Mouse (Mus musculus) C2C12 (cell line): ENCODE results near the gene Eogt. TPM values are rescaled to one million over a fixed set of nuclear protein-coding genes. Genes with fewer than 3 reads are reported as not detected.

Experiments
- H3K27me3 ChIP-seq: one replicate; pipeline ENCODE4 v1.6.1; 2011; ENCODE audit not compliant: control insufficient read depth, insufficient read depth, insufficient read length
- H3K36me3 ChIP-seq: one replicate; pipeline ENCODE4 v1.6.1; 2011; ENCODE audit not compliant: control insufficient read depth, insufficient read depth
- H3K4me3 ChIP-seq: one replicate; pipeline ENCODE4 v1.5.1; 2011; ENCODE audit warnings: mild to moderate bottlenecking, control low read depth; ENCODE audit not compliant: poor library complexity, insufficient read depth, severe bottlenecking
- H3K79me2 ChIP-seq: one replicate; pipeline ENCODE4 v1.6.1; 2011; ENCODE audit not compliant: control insufficient read depth, insufficient read depth
- H3K79me3 ChIP-seq: one replicate; pipeline ENCODE4 v1.6.1; 2011; ENCODE audit warnings: low read depth, control low read depth
- H3ac ChIP-seq: one replicate; pipeline ENCODE3; 2011; ENCODE audit warnings: low read depth; ENCODE audit not compliant: control insufficient read depth, insufficient read length
- CEBPB ChIP-seq: IDR thresholded peaks from one replicate; pipeline ENCODE4 v1.6.1; 2011; ENCODE audit warnings: low read depth, mild to moderate bottlenecking, control low read depth, moderate library complexity
- CTCF ChIP-seq: IDR thresholded peaks from one replicate; pipeline ENCODE4 v1.5.1; 2011; ENCODE audit not compliant: control insufficient read depth, insufficient read depth, insufficient read length
- FOSL1 ChIP-seq: IDR thresholded peaks from one replicate; pipeline ENCODE4 v1.8.0; 2011; ENCODE audit warnings: mild to moderate bottlenecking, low read length; ENCODE audit not compliant: poor library complexity, insufficient read depth, severe bottlenecking
- MAX ChIP-seq: IDR thresholded peaks from one replicate; pipeline ENCODE4 v1.6.1; 2011; ENCODE audit warnings: mild to moderate bottlenecking, control low read depth
- MYOD1 ChIP-seq: IDR thresholded peaks from one replicate; pipeline ENCODE4 v1.6.1; 2011; ENCODE audit warnings: low read depth; ENCODE audit not compliant: control insufficient read depth, insufficient read length
- MYOG ChIP-seq: IDR thresholded peaks from one replicate; pipeline ENCODE4 v1.6.1; 2011; ENCODE audit not compliant: control insufficient read depth, insufficient read length; ENCODE audit errors: extremely low read depth
- USF1 ChIP-seq: IDR thresholded peaks from one replicate; pipeline ENCODE4 v1.6.1; 2011; ENCODE audit warnings: low read depth, mild to moderate bottlenecking, control low read depth, moderate library complexity
- polyA plus RNA-seq: library from polyadenylated mRNA; unstranded; fragments of >200 nt; fragmentation: generic; extraction: Trizol; gene quantifications from one replicate; pipeline ENCODE4 v1.2.1, GENCODE M21; 2012; ENCODE audit warnings: missing spikeins

The Eogt gene
- polyA plus RNA-seq, 1 experiment, result 4.9 TPM

- TF ChIP-seq MAX (no peak), CEBPB (no peak), USF1 (no peak)
- peaks cover 47% of the 10 kb centered on the region for H3K36me3 ChIP-seq
- H3K4me3 ChIP-seq, result no peak overlapping the region
- no peaks in the 10 kb centered on the region for H3K79me3 ChIP-seq
- H3K27me3 ChIP-seq, result no peaks in the 10 kb centered on the region
- no peak overlapping the region for H3ac ChIP-seq
- H3K79me2 ChIP-seq, result no peaks in the 10 kb centered on the region
Measured at GRCm38 (mm10) chr6:97131808-97132207, 17.2 kb downstream of the Eogt start.

GRCm38 (mm10) chr6:97130979-97131378 lies 18.0 kb downstream of the Eogt start:
- Histone ChIP-seq H3K4me3 (no peak overlapping the region), H3K79me2 (no peaks in the 10 kb centered on the region), H3K36me3 (peaks cover 47% of the 10 kb centered on the region), H3K27me3 (no peaks in the 10 kb centered on the region), H3ac (no peak overlapping the region), H3K79me3 (no peaks in the 10 kb centered on the region)
- TF ChIP-seq CEBPB (no peak), MAX (no peak), CTCF (no peak), USF1 (no peak), MYOG (no peak), MYOD1 (no peak)

GRCm38 (mm10) chr6:97124336-97125010 lies 24.5 kb downstream of the Eogt start:
- H3K27me3 ChIP-seq, result no peaks in the 10 kb centered on the region
- peaks cover 10% of the 10 kb centered on the region for H3K36me3 ChIP-seq
- H3ac ChIP-seq, result no peak overlapping the region
- H3K79me2 ChIP-seq, result no peaks in the 10 kb centered on the region
- H3K4me3 ChIP-seq, result no peak overlapping the region
- H3K79me3 ChIP-seq, result no peaks in the 10 kb centered on the region
- no peak for TF ChIP-seq MYOG
- TF ChIP-seq CTCF, result no peak
- TF ChIP-seq MAX, result no peak
- TF ChIP-seq MYOD1, result no peak
- TF ChIP-seq USF1, result no peak
- TF ChIP-seq FOSL1, result no peak
- no peak for TF ChIP-seq CEBPB

- H3K27me3 ChIP-seq, result no peaks in the 10 kb centered on the region
- H3ac ChIP-seq, result no peak overlapping the region
- TF ChIP-seq CEBPB, result no peak
- no peak for TF ChIP-seq MAX
- no peak for TF ChIP-seq MYOG
- TF ChIP-seq USF1, result no peak
- no peak for TF ChIP-seq FOSL1
- TF ChIP-seq CTCF, result no peak
- TF ChIP-seq MYOD1, result no peak
- no peaks in the 10 kb centered on the region for H3K79me3 ChIP-seq
- H3K36me3 ChIP-seq, result peaks cover 14% of the 10 kb centered on the region
- no peaks in the 10 kb centered on the region for H3K79me2 ChIP-seq
- no peak overlapping the region for H3K4me3 ChIP-seq
Measured at GRCm38 (mm10) chr6:97120922-97121321, 28.1 kb downstream of the Eogt start.

GRCm38 (mm10) chr6:97118327-97118726 lies 30.7 kb downstream of the Eogt start:
- Histone ChIP-seq H3K36me3 (peaks cover 16% of the 10 kb centered on the region), H3ac (no peak overlapping the region), H3K79me3 (no peaks in the 10 kb centered on the region), H3K4me3 (no peak overlapping the region), H3K27me3 (no peaks in the 10 kb centered on the region), H3K79me2 (no peaks in the 10 kb centered on the region)
- TF ChIP-seq MAX, result no peak
- no peak for TF ChIP-seq MYOG

GRCm38 (mm10) chr6:97116896-97117295 lies 32.1 kb downstream of the Eogt start:
- H3K4me3 ChIP-seq, result no peak overlapping the region
- no peaks in the 10 kb centered on the region for H3K79me3 ChIP-seq
- H3ac ChIP-seq, result no peak overlapping the region
- TF ChIP-seq MYOD1, result no peak
- no peak for TF ChIP-seq CTCF
- TF ChIP-seq MAX, result no peak
- no peak for TF ChIP-seq USF1
- TF ChIP-seq CEBPB, result no peak
- TF ChIP-seq MYOG, result no peak
- no peak for TF ChIP-seq FOSL1
- H3K36me3 ChIP-seq, result peaks cover 25% of the 10 kb centered on the region
- no peaks in the 10 kb centered on the region for H3K79me2 ChIP-seq
- no peaks in the 10 kb centered on the region for H3K27me3 ChIP-seq

- TF ChIP-seq MYOD1 (no peak), CTCF (no peak), MAX (no peak), USF1 (no peak), CEBPB (no peak), MYOG (no peak), FOSL1 (no peak)
- Histone ChIP-seq H3K79me2 (no peaks in the 10 kb centered on the region), H3ac (no peak overlapping the region), H3K36me3 (peaks cover 30% of the 10 kb centered on the region), H3K27me3 (no peaks in the 10 kb centered on the region), H3K79me3 (no peaks in the 10 kb centered on the region), H3K4me3 (no peak overlapping the region)
Measured at GRCm38 (mm10) chr6:97114821-97115220, 34.2 kb downstream of the Eogt start.
